Mouse (Mus musculus): Measurements from ENCODE around the gene Rbfox3.

Rbfox3 gene

DNA sequence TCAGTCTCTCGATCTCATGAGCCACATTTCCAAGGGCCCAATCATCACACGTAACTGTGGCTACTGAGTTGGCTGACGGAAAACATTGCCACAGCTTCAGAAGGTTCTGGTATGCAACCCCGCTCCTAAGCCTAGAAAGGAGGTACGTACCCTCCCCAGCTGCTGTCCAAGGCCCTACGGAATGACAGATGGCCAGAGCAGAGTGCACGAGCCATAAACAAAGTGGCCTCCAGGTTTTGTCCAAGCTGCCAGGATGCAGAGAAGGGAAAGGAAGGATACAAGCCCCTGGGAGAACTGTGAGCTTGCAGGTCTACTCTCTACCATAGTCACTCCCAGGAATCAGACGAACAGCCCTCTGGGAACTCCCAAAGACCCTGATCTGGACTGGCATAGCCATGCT is 327.8 kb downstream of the Rbfox3 start:
- no peak for DNase-seq

DNA sequence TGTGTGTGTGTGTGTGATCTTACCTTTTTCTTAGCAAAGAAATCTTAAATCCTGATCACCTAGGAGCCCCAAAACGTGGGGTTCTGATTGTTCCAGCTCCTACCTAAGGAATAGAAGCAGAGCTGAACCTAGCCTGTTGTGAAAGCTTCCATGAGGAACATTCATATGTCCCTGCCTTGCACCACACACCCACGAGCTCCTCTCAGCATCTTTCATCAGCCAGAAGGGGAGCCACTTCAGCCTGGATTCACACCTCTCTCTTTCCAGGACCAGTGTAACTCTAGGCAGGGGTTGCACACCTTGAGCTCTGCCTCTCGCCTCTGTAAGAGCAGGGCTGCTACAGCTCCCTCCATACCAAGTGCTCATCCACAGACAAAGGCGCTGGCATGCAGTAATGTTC is 330.4 kb downstream of the Rbfox3 start:
- DNase-seq, result no peak

DNA sequence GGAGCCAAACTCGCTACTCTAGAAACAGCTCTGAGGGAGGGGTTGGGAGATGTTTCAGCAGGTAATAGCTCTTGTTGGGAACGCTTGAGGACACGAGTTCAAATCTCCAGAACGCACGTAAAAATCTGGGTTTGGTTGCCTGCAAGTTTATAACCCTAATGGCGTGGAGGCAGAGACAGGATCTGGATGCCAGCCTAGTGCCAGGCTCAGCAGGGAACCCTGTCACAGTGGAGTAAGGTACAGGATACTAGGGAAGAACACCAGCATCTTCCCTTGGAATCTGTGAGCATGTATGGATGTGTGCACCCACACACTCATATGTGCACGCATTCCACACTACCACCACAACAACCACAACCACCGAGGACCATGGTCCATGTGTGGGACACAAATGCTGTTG is 331.8 kb downstream of the Rbfox3 start:
- no peak for DNase-seq

DNA sequence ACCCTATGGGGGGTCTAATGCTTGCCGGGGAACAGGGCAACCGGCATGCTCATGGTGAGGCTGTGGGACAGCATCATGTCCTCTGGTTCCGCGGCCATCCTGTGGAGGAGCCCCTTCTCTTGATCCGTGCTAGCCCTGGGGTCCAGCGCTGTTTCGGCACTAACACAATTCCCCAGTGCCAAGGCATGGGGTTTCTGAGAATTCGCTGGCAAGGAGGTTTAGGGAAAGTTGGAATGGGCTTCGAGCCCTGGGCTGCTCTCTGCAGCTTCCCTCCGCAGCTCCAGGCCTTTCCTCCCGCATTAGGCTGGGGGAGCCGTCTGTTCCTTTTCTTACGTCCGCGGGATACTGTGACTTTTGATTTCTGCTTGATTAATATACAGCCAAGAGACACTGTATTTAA is 334.1 kb downstream of the Rbfox3 start:
- DNase-seq, result no peak

DNA sequence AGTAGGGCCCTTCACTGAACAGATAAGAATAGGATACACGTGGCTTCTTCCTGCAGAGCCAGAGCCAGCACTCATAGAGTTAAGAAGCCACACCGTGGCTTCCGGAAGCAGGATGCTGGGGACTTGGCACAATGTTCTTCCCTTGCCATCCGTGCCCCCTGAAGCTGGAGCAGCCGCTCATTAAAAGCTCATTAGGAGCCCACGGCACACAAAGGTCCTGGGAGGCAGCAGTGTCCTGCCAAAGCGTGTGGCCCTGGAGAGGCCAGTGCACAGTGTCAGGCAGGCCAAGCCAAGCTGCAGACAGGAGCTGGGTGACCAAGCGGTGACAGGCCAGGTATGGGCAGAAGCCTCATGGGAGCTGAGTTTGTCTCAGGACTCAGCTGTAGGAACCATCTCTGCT is 334.8 kb downstream of the Rbfox3 start:
- no peak for DNase-seq

DNA sequence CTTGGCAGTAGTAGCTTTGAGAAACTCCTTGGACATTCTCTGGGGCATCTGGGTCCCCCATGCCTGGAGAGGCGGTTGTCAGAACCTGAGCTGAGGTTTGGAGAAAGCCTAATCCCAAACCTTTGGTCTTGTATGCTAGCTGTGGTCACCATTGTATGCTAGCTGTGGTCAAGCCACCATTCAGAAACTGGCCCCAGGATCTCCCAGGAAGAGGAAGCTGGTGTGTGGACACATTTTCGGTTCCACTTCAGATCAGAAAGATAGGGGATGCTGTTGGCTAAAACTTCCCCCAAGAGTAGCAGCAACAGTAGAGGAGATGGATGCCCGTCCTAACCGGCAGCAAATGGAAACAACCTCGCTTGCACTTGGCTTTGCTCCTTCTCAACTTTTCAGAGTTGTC is 337.0 kb downstream of the Rbfox3 start:
- no peak for DNase-seq

DNA sequence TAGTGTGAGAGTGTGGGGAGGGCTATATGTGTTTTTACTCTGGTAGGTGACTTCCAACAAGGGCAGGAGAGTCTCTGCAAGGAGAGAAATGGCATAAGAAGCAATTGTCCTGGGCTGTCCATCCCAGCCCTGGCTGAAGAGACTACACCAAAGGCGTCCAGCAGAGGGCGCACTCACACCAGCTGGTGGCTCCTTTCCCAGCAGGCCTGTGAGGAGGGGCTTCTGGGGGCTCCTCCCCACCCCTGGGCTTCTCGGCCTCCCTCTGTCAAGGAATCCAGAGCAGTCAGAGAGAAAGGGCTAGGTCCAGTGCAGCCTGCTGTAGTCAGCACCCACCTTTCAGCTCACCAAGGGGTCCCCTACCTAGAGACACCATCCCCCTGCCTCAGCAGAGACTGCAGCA is 337.8 kb downstream of the Rbfox3 start:
- peak; percentile 90 for DNase-seq

DNA sequence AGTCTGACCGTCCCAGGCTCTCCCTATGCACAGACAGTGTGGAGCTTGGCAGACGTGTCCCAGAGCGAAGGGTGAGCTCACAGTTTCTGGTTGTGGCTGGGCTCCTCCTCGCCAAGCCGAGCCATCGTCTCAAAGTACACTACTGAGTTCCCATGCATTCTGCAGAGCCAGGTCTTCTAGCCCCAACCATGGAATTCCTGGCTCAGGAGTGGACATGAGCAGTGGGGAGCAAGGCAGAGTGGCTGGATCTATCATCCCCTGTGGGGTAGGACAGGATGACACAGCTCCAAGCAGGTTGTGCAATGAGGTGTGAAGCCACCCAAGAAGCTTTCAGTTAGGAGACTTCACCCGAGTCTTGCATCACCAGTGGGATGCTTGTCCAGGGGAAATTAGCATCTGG is 338.4 kb downstream of the Rbfox3 start:
- no peak for DNase-seq

DNA sequence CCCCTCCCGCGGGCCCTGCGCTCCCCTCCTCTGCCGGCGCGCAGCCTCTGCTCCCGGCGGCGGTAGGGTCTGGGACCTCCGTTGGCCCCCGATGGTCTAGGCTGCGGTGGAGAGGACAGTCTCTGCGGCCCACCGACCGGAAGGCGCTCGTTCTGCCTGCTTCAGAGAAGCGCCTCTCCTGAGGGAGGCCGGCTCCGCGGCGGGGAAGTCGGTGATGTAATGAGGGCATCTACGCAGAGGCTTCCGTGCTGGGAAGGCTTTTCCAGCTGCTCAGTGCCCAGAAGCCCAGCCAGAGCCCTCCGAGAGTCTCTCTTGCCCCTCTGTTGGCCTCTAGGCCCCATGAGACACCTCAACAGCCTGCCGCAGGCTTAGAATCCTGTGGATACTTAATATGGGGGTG is 341.2 kb downstream of the Rbfox3 start:
- peak; percentile 36 for DNase-seq

DNA sequence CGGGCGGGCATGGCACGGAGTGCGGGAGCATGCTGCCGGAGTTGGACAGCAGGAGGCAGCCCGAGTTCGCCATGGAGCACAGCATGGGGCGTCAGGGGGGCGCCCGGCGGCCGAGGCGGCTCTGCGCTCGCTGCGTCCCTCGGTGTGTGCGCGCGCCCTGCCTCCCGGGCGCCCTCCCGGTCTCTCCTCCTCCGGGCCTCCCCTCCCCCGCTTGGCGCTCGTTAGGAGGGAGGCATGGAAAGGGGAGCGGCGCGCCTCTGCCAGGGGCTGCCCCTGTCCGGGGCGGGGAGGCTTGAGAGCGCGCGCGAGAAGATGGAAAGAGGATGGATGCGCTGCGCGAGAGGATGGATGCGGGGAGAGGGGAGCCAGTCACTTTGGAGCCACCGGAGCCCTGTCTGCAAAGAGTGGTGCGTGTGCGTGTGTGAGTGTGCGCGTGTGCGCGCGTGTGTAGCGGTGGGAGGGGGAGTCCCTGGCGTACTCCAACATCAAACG is 341.8 kb downstream of the Rbfox3 start:
- peak; percentile 53 for DNase-seq

DNA sequence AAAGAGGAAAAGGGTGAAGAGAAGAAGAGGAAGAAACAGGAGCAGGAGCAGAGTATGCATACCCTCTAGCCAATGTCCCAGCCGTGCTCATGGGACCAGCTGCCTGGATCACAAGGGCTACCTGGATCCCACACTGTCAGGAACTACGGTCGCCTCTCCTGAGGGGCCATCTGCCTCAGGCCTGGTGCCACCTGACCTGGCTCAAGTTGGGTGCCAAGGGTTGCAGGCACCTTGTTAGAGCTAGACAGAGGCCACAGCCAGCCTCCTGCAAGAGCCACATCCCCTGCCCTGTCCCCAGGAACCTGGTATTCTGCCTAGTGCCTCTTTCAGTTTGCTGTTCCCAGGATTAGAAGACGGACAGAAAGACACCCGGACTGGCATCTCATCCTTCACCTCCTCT is 347.5 kb downstream of the Rbfox3 start:
- no peak for DNase-seq

DNA sequence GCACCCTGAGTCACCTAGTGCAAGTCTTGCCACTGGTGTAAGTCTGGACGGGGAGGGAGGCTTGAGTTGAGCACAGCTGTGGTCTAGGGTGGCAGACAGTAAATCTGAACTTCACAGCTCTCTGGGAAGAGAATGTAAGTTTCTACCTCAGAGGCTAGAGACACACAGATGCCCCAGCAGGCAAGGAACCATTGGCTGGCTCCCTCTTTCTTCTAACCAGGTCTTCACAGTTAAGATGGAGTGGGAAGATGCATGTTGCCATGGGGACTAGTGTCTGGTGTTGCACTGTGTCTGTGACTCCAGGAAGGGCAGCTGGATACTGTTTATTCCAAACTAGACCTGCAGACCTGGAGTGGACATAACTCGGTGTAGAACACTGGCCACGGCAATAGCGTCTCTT is 348.6 kb downstream of the Rbfox3 start:
- DNase-seq, result no peak

DNA sequence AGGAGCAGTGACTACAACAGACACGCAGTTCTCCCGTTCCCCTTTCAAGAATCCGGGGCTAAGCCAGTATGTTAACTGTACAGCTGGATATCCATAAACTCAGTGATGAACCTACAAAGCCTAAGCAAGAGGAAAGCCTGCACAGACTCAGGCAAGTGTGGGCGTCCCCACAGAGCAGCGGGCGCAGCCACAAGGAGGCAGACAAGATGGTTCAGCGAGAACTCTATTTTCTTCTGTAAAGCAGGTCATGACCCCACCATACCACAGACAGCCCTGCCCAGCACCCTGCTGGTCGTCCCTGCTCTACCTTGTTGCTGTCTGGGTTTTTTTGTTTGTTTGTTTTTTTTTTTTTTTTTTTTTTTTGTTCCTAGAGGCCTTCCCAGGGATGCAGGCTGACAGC is 353.2 kb downstream of the Rbfox3 start:
- no peak for DNase-seq

DNA sequence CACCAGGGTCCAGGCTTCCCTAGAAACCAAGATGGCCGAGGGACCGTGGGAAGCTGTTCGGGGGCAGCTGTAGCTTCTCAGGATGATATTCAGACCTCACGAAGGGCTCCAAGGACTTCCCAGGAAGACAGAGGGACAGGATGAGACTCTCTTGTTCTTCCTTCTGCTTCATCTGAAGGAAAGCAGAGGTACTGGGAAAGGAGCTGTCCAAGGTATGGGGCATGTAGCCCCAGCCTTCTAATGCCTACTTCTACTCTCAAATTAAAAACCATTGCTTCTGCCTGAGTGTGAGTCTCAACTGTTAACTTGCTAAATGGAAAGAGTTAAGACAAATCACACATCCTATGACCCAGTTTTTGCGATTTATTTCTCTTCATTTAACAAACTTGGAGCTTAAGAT is 355.8 kb downstream of the Rbfox3 start:
- no peak for DNase-seq

DNA sequence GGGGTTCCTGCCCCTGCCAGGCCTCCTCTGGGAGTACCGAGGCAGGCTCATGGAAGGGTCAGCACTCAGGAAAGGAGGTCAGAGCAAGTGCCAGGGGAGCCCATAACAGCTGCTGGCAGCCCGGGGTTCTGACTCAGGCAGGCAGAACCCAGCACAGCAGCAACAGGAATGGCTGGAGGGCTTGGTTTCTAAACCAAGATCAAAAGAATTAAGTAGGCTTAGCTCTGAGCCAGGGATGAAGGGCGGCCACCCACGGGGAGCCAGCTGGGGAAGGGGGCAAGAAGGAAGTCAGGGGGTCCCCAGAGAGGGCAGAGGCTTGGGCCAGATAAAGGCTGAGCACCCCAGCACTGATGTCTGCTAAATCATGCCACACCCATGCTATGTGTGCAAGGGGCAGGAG is 356.9 kb downstream of the Rbfox3 start:
- DNase-seq, result no peak

DNA sequence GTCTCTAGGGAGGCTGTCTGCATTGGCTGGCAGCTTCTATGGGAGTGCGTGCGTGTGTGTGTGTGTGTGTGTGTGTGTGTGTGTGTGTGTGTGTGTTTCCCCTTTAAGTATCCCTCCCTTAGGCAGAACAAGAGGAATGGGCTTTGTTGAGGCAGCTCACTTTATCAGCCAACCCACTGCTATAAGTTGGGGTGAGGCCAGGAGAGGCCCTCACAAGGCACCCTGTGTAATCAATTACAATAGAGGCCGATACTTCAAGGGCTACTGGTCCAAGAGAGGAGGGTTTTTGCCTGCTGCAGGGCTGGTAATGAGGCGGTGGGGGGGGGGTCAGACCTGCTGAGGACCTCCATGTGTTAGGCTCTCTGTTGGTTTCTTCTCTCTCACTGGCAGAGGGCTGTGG is 357.5 kb downstream of the Rbfox3 start:
- DNase-seq, result no peak

DNA sequence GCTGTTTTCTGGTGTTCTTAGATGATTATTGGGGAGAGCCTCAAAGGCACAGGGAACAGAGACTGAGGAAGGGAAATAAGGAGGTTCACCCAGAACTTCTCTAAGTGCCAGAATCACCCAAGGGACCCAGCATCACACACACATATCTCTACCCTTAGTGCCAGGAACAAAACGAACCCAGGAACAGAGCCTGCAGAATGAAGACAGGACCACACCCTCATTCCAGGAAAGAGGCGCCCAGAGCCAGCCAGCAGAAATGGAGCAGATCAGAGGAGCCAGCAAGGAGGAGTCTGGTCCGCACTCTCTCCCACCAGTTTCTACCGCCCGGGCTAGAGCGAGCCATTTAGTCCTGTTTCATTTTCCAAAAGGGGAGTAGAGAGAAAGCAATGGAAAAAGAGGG is 358.4 kb downstream of the Rbfox3 start:
- no peak for DNase-seq

DNA sequence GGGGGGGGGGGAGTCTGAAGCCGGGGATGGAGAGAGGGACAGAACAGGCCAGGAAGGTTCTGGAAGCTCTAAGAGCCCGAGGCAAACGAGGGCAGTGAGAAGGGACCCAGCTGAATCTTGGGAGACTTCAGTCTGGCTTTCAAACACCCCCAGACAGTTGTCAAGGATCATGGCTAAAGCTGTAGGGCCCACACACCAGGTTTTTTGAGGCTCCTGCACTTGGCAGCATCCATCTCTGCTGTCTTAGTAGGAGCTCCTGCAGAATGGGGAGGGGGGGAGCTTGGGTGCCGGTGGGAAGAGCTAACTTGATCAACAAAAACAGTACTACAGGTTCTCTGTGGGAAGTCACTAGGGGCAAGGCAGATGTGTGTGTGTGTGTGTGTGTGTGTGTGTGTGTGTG is 358.9 kb downstream of the Rbfox3 start:
- no peak for DNase-seq

DNA sequence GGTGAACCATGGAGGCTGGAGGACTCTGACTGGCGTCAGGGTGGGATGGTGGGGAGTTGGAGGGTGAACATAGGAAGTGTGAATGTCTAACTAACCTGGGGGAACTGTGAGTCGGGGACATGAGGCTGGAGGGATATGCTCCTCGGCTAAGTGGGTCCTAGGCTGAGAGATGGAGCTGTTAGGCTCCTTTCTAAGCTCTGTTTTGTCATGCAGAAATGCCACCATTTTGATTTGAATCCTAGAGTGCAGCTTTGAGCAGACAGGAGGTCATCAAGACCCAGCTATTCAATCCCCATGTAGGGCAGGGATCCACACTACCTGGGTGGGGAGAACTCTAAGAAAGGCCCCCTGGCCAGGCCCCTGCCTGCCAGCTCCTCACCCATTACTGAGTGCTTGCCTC is 359.7 kb downstream of the Rbfox3 start:
- DNase-seq, result no peak

DNA sequence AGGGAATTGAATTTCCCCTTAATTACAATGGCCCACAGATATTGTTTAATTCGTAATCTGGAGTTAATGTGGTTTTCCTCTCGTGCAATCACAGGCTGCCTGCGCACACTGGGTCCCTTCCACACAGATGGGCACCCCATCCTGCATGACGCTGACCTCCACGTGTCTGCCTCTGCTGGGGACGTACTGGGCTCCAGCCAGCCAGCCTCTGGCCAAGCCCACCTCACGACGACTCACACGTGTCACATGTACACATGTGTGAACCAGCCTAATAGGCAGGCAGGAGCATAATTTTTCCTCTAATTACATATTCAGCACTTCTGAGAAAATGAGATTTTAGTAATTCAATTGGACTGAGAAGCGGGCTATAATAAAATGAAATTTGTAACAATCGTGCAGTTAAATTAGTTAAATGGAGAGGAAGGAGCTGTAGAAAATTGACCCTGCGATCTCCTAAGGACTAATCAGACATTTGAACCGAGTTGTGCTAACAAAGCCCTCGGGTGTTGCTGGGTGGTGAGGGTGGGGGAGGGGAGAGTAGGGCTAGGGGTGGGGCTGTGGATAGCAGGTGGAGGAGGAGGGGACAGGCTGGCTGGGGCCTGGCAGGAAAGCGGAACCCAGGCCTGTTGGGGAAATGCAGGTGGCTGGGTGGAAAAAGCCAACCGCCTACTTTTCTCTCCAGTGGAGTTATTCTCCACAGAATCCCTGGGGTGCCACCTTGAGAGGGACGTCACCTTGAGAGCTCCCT is 360.4 kb downstream of the Rbfox3 start:
- DNase-seq, result no peak

DNA sequence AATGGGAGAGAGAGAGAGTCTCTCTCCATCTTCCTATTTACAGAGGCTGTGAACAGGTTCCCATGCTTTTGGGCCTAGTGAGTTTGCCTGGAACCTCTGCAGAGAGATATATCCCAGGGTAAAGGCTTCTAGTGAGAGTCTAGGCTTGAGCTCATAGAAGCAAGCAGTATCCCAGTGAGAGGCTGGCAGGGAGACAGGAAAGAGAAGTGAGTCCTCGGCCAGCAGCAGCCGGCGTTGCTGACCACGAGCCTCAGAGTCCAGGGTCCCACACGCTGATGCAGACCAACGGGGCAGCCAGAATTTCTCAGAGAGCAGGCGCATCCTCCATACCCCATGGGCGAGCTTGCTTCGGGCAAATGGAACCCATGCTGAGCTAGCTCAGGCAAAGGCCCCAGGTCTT is 363.2 kb downstream of the Rbfox3 start:
- DNase-seq, result no peak

DNA sequence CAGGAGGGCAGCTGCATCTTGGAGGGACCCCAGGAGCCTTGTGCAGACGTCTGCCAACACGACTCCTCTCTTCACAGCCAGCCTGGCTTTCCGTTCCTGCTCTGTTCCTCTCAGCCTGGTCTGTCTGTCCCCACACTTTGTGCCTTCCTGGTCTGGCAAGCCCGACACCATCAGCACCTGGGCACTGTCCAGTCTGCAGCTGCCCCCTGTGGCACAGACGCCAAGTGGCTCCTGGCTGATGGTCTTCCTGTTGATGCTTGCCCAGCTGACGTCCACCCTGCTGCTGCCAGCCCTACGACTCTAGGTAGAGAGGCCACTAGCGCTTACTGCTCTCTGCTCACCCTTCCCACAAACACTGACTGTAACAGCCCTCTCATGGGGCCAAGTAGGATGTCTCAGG is 365.1 kb downstream of the Rbfox3 start:
- no peak for DNase-seq

DNA sequence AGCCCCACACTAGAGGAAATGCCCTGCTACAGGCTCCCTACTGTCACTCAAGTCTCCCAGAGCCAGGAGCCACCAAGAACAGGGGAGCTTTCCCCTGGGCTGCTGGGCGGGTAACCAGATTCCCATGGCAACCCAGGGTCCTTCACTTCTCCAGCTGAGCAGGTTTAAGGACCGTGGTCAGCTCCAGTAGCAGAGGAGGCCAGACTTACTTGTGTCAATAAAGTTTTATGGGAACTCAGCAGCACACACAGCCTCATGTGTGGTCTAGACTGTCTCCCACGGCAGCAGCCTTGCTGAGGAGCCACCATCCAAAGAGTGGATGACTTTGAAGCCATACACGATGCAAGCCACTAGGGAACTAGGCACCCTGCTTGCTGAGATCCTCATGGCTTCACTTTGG is 365.7 kb downstream of the Rbfox3 start:
- no peak for DNase-seq

DNA sequence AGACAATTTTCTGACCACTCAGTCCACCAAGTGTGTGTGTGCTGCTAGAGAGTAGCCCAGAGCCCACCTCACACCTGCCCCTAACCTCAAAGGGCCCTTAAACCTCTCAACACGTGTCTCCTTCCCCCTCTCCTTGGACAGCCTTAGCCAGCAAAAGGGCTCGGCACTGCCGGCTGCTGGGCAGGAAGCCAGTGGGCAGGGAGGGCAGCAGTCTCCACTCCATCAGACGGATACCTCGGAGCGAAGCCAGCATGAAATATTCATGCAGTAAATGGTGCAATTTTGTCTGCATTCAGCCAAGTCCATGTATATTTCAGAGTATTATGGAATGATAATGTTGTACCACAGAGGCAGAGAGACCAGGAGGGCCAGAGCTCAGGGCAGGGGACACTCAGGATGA is 366.8 kb downstream of the Rbfox3 start:
- DNase-seq, result peak; percentile 31

DNA sequence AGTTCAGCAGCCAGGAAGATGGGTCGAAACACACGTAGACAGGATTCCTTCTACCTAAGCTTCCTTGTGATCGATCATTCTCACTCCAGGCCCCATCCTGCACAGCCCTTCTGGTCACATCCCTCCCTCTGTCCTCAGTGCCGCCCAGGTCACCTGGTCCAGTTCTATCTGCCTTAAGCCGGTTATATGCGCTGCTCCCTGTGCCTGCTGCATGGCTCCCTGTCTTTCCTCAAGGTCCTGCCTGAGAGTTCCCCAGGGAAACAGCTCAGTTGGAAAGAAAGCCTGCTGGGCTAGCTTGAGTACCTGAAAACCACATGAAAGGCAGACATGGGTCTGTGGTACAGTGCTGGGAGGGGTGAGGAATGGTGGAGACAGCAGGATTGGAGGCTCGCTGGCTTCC is 368.5 kb downstream of the Rbfox3 start:
- DNase-seq, result no peak
